Mouse (Mus musculus) cortical plate, adult 2 months (tissue): Measurements from ENCODE around the gene Xrcc3. TPM values are rescaled to one million over a fixed set of nuclear protein-coding genes. Genes with fewer than 3 reads are reported as not detected.

ENCODE experiments used
- H3K27ac ChIP-seq: fragments of 200-500 bp; 2 replicates; pipeline ENCODE4 v1.5.1; 2012; ENCODE audit warnings: low read length, control low read depth, inconsistent platforms; ENCODE audit not compliant: insufficient read depth
- H3K4me1 ChIP-seq: fragments of 200-500 bp; 2 replicates; pipeline ENCODE4 v1.6.1; 2011; ENCODE audit warnings: low read length; ENCODE audit not compliant: control insufficient read depth, insufficient read depth
- H3K4me3 ChIP-seq: fragments of 200-500 bp; 2 replicates; pipeline ENCODE4 v1.5.1; 2011; ENCODE audit warnings: mild to moderate bottlenecking, low read length, control low read depth; ENCODE audit not compliant: insufficient read depth
- CTCF ChIP-seq: fragments of 200-500 bp; IDR thresholded peaks from 2 replicates; pipeline ENCODE4 v1.5.1; 2011; ENCODE audit warnings: mild to moderate bottlenecking, control low read depth, low read length; ENCODE audit not compliant: insufficient read depth; ENCODE audit errors: extremely low read depth
- POLR2A ChIP-seq: fragments of 200-500 bp; IDR thresholded peaks from 2 replicates; pipeline ENCODE4 v1.6.1; 2011; ENCODE audit warnings: mild to moderate bottlenecking, low read length, control low read depth; ENCODE audit not compliant: insufficient read depth; ENCODE audit errors: extremely low read depth
- polyA plus RNA-seq: library from polyadenylated mRNA; depleted of rRNA; stranded (reverse); fragments of >200 nt; gene quantifications from 2 replicates; pipeline ENCODE4 v1.2.3, GENCODE M21; 2012

The Xrcc3 gene
- polyA plus RNA-seq, 1 experiment: 13.8 TPM

GRCm38 (mm10) chr12:111768322-111768928 is 45.2 kb downstream of the Xrcc3 start:
- no peak for TF ChIP-seq POLR2A
- TF ChIP-seq CTCF: no peak
- Histone ChIP-seq H3K4me3 (no peak overlapping the region), H3K4me1 (peaks cover 27% of the 10 kb centered on the region), H3K27ac (no peak overlapping the region)

GRCm38 (mm10) chr12:111766313-111767236 is 47.1 kb downstream of the Xrcc3 start:
- no peak overlapping the region for H3K4me3 ChIP-seq
- peak overlapping the region; percentile 6; the same call in 1 of the 2 replicates for H3K27ac ChIP-seq
- TF ChIP-seq CTCF: no peak
- no peak for TF ChIP-seq POLR2A

DNA sequence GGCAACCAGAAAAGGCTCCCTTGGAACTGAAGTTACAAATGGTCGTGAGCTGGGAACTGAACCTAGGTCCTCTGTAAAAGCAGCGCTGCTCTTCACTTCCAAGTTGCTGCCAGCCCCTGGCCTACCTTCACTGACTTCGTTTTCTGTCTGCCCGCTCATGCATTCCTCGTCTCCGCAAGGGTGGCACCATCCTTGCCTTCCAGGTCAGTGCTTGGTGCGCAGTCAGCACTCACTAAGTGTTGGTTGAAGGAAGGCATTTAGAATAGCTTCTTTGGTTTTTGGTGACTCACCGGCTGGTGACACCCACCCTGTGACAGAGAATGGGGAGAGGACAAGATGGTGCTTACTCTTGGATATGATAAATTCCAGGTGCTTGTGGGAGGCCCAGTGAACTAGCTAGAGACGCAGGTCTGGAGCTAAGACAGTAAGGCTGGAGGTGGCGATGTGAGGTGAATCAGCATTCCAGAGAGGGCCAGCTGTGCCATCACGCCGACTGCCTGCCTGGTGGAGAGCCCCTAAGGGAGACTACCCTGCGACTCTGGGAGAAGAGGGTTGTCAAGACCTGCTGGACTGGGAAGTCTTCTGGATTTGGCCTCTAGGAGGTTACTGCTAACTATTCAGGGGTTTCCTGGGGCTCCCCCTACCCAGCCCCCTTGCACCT is 50.9 kb downstream of the Xrcc3 start:
- no peak for TF ChIP-seq POLR2A
- TF ChIP-seq CTCF: no peak
- H3K4me1 ChIP-seq: peaks cover 38% of the 10 kb centered on the region
- no peak overlapping the region for H3K27ac ChIP-seq
- no peak overlapping the region for H3K4me3 ChIP-seq

More at GRCm38 (mm10) chr12:111766313-111767236, 47.1 kb downstream of the Xrcc3 start:
- H3K4me1 ChIP-seq: peaks cover 39% of the 10 kb centered on the region

DNA sequence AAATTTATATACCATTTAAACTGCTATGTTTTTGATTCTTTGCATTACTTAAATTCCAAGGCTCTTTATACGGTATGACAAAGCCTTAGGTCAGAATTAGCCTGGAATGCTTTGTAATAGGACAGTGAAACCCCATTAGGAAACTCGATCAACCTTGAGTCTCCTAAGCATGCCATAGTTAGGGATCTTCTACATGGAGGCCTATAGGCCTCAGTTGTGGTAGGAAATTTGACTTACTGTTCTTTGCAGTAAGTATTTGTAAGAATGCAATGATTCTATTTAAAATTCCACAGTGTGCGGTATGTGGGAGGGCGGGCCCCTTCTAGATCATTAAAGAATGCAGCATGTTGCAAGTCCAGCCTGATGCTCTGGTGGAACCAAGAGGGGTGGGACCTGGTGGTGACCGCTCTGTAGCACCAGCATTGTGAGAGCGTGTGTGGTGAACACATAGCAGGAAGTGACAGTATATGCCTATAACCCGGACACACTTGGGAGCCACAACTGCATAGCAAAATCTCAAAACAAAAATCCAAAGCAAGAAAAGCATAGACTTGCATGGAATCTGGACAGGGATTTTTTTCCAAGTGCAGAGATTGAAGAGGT is 53.3 kb downstream of the Xrcc3 start:
- peak overlapping the region; percentile 89; the same call in 1 of the 2 replicates for H3K4me3 ChIP-seq
- no peak overlapping the region for H3K27ac ChIP-seq
- peaks cover 19% of the 10 kb centered on the region for H3K4me1 ChIP-seq
- no peak for TF ChIP-seq CTCF
- TF ChIP-seq POLR2A: no peak

- TF ChIP-seq POLR2A: no peak
- no peak for TF ChIP-seq CTCF
- Histone ChIP-seq H3K27ac (peak overlapping the region; percentile 100), H3K4me3 (peak overlapping the region; percentile 89), H3K4me1 (peaks cover 19% of the 10 kb centered on the region)
These were observed 54.3 kb downstream of the Xrcc3 start for GRCm38 (mm10) chr12:111759176-111760061.

- H3K4me3 ChIP-seq: peak within 1 kb of the TSS; percentile 89
- peak within 1 kb of the TSS; percentile 100 for H3K27ac ChIP-seq
- no peak for TF ChIP-seq CTCF
- peak; percentile 71 for TF ChIP-seq POLR2A
- peaks cover 16% of the 10 kb centered on the region for H3K4me1 ChIP-seq
These were observed 55.1 kb downstream of the Xrcc3 start, which contains the start of gene Klc1 for GRCm38 (mm10) chr12:111758381-111759175. Gene Klc1, plus strand, starts transcription at chr12:111758849.

DNA sequence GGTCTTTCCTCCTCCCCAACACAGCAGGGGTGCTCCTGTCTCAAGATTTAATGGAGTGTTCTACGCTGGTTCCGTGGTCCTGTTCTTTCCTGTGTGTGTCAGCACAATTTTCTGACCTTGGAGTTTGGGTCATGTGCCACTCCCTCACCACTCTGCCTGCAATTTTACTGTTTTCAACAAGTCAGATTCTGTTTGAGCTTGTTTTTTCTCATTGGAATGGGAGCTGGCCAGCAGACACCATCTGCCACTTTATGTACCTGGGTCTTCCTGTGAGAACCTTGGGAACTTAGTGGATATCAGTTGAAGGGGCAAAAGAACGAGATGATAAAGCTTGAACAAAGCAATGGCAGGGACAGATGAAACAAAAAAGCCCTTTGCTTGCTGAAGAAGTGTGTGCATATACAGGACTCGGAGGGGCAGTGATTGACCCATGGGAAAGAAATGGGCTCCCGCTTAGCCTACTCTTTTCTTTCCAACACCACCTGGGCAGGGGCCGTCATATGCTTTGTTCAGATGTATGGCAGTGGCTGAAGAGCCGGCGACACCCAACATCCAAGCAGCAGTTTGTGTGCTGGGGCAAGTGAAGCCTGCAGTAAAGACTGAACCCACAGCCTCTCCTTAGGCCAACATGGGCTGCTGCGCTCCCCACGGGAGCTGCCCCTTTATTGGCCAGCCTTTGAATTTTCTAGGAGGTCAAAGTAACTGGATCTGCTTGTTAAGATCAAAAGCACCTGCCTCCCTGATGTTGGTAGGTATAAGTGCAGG is 55.9 kb downstream of the Xrcc3 start:
- H3K4me1 ChIP-seq: peaks cover 14% of the 10 kb centered on the region
- peak overlapping the region; percentile 100 for H3K27ac ChIP-seq
- peak overlapping the region; percentile 89 for H3K4me3 ChIP-seq
- TF ChIP-seq CTCF: no peak
- TF ChIP-seq POLR2A: no peak
